Mouse (Mus musculus) kidney, adult 10 weeks (tissue): Measurements from ENCODE around the gene Ccdc88a. TPM values are rescaled to one million over a fixed set of nuclear protein-coding genes. Genes with fewer than 3 reads are reported as not detected.

Experiments used
- polyA plus RNA-seq: library from polyadenylated mRNA; stranded (reverse); fragments of 350-450 nt; fragmentation: Illumina TruSeq; extraction: RNeasy Lipid Tissue Mini Kit (QIAGEN cat#74804); gene quantifications from one replicate; pipeline ENCODE4 v1.2.3, GENCODE M21; 2014; ENCODE audit warnings: low read depth, low replicate concordance

Gene Ccdc88a
- 12.1 TPM for polyA plus RNA-seq

DNA sequence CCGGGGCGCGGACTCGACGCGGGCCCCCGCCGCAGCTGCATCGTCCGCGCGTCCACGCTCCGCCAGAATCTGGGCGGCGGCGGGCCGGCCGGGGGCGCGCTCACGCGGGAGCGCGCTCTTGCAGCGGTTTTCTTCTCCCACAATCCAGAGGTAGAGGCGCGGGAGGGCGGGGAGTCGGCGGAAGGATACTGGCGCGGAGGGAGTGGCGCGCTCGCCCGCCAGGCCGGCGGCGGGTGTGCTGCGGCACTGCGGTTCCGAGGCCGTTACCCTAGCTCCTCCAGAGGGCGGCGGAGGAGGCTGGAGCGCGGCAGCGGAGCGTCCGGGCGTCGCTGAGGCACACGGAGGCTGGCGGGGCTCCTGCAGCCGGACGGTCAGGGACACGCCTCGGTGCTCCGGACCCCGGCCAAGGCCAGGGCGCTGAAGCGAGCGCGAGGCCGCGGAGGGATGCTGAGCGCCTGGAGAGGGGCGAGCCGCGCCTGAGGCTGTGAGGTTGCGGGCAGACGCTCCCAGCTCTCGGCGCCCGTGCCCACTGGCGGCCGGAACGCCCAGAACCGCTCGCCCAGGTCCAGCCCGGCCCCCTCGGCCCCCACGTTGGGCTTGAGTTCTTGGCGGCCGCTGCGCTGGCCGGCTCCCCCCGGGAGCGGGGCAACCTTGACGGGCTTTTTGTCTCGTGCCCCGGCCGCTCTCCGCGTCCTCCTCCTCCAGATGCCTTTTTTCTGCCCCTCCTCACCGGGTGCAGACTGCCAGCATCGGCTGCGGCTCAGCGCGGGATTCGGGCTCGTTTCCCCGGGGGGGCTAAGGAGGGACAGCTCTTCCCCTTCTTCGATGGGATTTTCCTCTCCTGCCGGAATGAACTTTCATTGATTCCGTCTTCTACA lies at the start of gene Ccdc88a:
TSS of gene Ccdc88a (plus strand) at position 263 of the 878 bp plus-strand sequence.

DNA sequence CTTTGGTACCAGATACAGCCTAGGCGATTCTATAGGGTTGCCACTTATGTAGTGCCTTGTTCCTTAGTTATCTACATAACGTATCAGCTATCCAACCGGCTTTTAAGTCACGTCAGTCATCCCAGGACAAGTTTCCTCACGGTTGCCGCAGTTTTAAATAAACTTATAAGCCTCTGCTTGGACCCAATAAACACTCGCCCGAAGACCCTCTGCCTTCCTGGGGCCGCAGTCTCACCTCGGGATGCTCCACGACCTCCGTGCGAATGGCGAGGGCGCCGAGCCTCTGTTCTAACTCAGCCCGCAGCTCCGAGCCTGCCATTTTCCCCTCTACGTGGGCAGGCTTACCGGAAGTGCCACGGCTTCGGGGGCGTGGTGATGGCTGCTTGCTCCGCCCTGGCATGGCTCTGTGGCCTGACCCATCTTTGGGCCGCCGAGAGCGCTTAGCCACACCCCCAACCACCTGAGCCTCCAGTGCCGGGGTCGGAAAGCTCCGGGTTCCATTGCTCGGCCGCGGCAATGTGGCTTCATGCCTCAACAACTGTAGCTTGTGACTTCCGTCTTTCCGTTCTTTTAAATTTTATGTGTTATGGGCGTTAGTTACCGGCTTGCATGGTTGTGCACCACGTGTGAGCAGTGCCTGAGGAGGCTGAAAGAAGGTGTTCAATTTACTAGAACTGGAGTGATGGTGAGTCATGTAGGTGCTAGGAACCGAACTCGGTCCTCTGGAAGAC lies 141.4 kb downstream of the Ccdc88a start, which contains the start of gene Prorsd1:
TSS of gene Prorsd1 (minus strand) at position 352 of the 731 bp plus-strand sequence.

DNA sequence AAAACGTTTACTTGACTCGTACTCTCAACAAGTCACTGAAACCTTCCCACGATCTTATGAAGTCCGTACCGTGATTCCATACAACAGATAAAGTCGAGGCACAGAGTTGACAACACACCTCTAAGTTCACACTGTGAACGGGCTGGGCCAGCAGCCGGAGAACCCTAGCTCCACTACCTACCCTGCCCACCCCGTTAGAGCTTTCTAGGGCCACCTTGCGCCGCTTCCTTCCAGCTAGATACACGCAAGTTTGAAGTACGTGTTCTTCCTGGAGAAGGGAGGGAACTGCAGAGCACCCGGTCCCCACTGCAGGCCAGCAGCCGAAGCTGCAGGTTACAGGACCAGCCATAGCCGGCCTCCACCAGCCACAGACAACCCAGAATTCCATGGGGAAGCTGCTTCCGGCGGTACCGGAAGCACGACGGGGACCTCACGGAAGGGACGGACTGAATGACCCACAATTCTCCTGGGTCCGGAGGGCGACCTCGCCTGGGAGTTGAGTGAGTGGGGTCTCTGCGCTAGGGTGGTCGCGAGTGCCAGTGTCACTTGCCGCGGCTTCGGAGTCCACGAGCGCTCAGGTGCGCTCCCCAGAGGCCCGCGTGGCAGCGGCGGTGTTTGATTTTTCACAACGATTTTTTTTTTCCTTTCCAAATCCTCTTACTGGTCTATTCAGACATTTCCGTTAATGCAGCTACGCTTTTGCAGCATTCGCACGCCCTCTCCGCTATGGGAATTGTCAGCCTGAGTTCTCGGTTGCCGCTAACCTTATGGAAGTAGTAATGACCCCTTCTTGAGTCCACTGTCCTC lies 152.7 kb downstream of the Ccdc88a start, which contains the start of gene Mtif2:
TSS of gene Mtif2 (plus strand) at position 421 of the 807 bp plus-strand sequence.

DNA sequence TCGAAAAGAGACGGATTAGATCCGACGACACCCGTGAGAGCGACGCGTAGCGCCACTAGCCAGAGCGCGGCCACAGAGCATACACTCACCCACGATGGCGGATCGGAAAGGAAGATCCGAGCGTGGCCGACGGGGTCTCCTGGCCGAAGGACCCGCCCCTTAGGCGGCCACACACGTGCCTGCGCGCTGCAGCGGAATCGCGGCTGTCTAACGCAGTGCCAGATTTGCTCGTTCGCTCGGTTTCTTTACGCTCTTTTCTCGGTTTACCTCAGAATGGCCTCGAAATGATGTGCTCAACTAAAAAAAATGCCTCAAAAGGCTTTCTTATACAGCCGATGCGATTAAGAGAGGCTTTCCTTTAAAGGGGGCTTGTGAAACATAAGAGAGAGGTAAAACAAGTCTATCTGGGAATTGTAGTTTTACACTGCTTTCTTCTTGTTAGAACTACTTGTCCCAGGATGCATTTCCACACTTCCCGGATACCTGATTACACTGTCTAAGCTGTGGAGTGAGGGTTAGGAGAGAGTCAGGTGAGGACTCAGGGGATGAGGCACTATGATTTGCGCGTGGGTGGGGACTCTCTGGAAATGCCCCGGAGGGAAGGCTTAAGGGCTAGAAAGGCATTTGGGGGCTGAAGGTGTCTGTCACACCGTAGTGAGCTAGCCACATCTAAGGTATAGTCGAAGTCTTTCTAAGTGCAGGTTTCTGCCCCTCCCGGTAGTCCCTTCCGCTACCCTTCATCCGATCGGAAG lies 174.5 kb downstream of the Ccdc88a start, which contains the start of the genes Clhc1 and Rps27a:
TSS of gene Clhc1 (plus strand) at position 199 of the 752 bp plus-strand sequence.
TSS of gene Rps27a (minus strand) at position 358 of the 752 bp plus-strand sequence.

Other genes with a start within 250 kb of the Ccdc88a start
- gene Pnpt1, start 242.9 kb upstream of the Ccdc88a start, polyA plus RNA-seq, result 109 TPM
- 128 TPM for gene Ppp4r3b, start 200.8 kb upstream of the Ccdc88a start, polyA plus RNA-seq
- 137 TPM for gene Cfap36, start 126.2 kb upstream of the Ccdc88a start, polyA plus RNA-seq
- gene Prorsd1, start 141.4 kb downstream of the Ccdc88a start, polyA plus RNA-seq, result 66.8 TPM
- 75.4 TPM for gene Mtif2, start 152.8 kb downstream of the Ccdc88a start, polyA plus RNA-seq
- 0.97 TPM for gene Clhc1, start 174.3 kb downstream of the Ccdc88a start, polyA plus RNA-seq
- 1,137 TPM for gene Rps27a, start 174.5 kb downstream of the Ccdc88a start, polyA plus RNA-seq